Mouse (Mus musculus): ENCODE data around the gene Irf5. TPM values are rescaled to one million over a fixed set of nuclear protein-coding genes. Genes with fewer than 3 reads are reported as not detected.
"Not testable (repeated sequence)": the region's sequence is repeated elsewhere in the genome, so short reads cannot be mapped to it uniquely, and the experiment has no call there.

Gene Irf5
- polyA plus RNA-seq, 1 experiment, result 2.6 TPM

- no peaks in the 10 kb centered on the region for H3K27me3 ChIP-seq (ENCODE audit: control insufficient read depth, insufficient read depth, low read length, poor library complexity, severe bottlenecking)
- H3K4me3 ChIP-seq (ENCODE audit: low read depth, low read length), result no peak overlapping the region
- no peaks in the 10 kb centered on the region for H3K4me1 ChIP-seq (ENCODE audit: control insufficient read depth, insufficient read depth, low read length)
- TF ChIP-seq CTCF (IDR thresholded peaks at IDR 0.05; ENCODE audit: low read depth, low read length) (no peak), EP300 (IDR thresholded peaks at IDR 0.05; ENCODE audit: insufficient read depth, low read depth, low read length) (no peak), POLR2A (IDR thresholded peaks at IDR 0.05; ENCODE audit: insufficient read depth, low read length) (no peak)
- no peak overlapping the region for H3K9ac ChIP-seq (ENCODE audit: low read depth, poor library complexity, severe bottlenecking)
- H3K36me3 ChIP-seq (ENCODE audit: control insufficient read depth, insufficient read depth, low read length, poor library complexity, severe bottlenecking), result peaks cover 56% of the 10 kb centered on the region
- no peaks in the 10 kb centered on the region for H3K9me3 ChIP-seq (replicated peaks; ENCODE audit: control insufficient read depth, insufficient read depth, low read length, poor library complexity, severe bottlenecking)
- H3K27ac ChIP-seq (ENCODE audit: insufficient read depth, low read length), result no peak overlapping the region
These were observed 26.1 kb downstream of the Irf5 start for GRCm38 (mm10) chr6:29552526-29552925.

GRCm38 (mm10) chr6:29557112-29557511 is 30.7 kb downstream of the Irf5 start:
- Histone ChIP-seq H3K4me1 (ENCODE audit: control insufficient read depth, insufficient read depth, low read length) (no peaks in the 10 kb centered on the region), H3K27ac (ENCODE audit: insufficient read depth, low read length) (no peak overlapping the region), H3K4me3 (ENCODE audit: low read depth, low read length) (no peak overlapping the region), H3K9ac (ENCODE audit: low read depth, poor library complexity, severe bottlenecking) (no peak overlapping the region), H3K36me3 (ENCODE audit: control insufficient read depth, insufficient read depth, low read length, poor library complexity, severe bottlenecking) (peaks cover 57% of the 10 kb centered on the region), H3K9me3 (replicated peaks; ENCODE audit: control insufficient read depth, insufficient read depth, low read length, poor library complexity, severe bottlenecking) (no peaks in the 10 kb centered on the region), H3K27me3 (ENCODE audit: control insufficient read depth, insufficient read depth, low read length, poor library complexity, severe bottlenecking) (no peaks in the 10 kb centered on the region)
- TF ChIP-seq POLR2A (IDR thresholded peaks at IDR 0.05; ENCODE audit: insufficient read depth, low read length), result no peak
- no peak for TF ChIP-seq CTCF (IDR thresholded peaks at IDR 0.05; ENCODE audit: low read depth, low read length)
- no peak for TF ChIP-seq EP300 (IDR thresholded peaks at IDR 0.05; ENCODE audit: insufficient read depth, low read depth, low read length)

DNA sequence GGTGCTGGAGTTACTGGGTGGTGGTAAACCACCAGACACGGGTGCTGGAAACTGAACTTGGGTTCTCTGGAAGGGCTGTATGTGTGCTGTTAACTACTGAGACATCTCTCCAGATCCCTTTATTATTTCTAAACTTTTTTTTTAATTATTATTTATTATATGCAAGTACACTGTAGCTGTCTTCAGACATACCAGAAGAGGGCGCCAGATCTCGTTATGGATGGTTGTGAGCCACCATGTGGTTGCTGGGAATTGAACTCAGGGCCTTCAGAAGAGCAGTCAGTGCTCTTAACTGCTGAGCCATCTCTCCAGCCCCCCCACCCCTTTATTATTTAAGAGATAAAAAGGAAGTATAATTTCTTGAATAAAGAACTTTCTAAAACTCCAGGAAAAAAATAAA is 50.0 kb downstream of the Irf5 start:
- H3K4me3 ChIP-seq (ENCODE audit: low read depth, low read length); H3K9me3 ChIP-seq (replicated peaks; ENCODE audit: control insufficient read depth, insufficient read depth, low read length, poor library complexity, severe bottlenecking); H3K27ac ChIP-seq (ENCODE audit: insufficient read depth, low read length); H3K4me1 ChIP-seq (ENCODE audit: control insufficient read depth, insufficient read depth, low read length); H3K27me3 ChIP-seq (ENCODE audit: control insufficient read depth, insufficient read depth, low read length, poor library complexity, severe bottlenecking); H3K9ac ChIP-seq (ENCODE audit: low read depth, poor library complexity, severe bottlenecking): not testable (repeated sequence)
- H3K36me3 ChIP-seq (ENCODE audit: control insufficient read depth, insufficient read depth, low read length, poor library complexity, severe bottlenecking), result peaks cover 62% of the 10 kb centered on the region

DNA sequence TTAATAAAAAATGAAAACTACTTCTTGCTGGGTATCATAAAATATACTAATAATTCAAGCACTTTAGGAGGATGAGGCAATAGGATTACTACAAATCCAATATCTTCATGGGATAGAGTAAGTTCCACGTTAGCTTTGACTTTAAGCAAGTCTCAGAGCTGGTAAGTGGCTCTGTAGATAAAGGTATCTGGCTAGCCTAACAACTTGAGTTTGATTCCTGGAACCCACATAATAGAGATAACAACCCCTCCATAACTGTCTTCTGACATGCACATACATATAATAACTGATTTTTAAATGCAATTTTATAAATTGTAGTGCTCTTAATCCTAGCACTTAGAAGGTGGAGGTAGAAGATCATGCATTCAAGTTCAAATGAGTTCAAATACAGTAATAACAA is 54.3 kb downstream of the Irf5 start:
- H3K4me3 ChIP-seq (ENCODE audit: low read depth, low read length), result no peak overlapping the region
- H3K4me1 ChIP-seq (ENCODE audit: control insufficient read depth, insufficient read depth, low read length), result no peaks in the 10 kb centered on the region
- no peak overlapping the region for H3K9ac ChIP-seq (ENCODE audit: low read depth, poor library complexity, severe bottlenecking)
- H3K27me3 ChIP-seq (ENCODE audit: control insufficient read depth, insufficient read depth, low read length, poor library complexity, severe bottlenecking), result no peaks in the 10 kb centered on the region
- no peaks in the 10 kb centered on the region for H3K9me3 ChIP-seq (replicated peaks; ENCODE audit: control insufficient read depth, insufficient read depth, low read length, poor library complexity, severe bottlenecking)
- H3K36me3 ChIP-seq (ENCODE audit: control insufficient read depth, insufficient read depth, low read length, poor library complexity, severe bottlenecking), result peaks cover 64% of the 10 kb centered on the region
- TF ChIP-seq CTCF (IDR thresholded peaks at IDR 0.05; ENCODE audit: low read depth, low read length) (no peak), EP300 (IDR thresholded peaks at IDR 0.05; ENCODE audit: insufficient read depth, low read depth, low read length) (no peak), POLR2A (IDR thresholded peaks at IDR 0.05; ENCODE audit: insufficient read depth, low read length) (no peak)
- H3K27ac ChIP-seq (ENCODE audit: insufficient read depth, low read length), result no peak overlapping the region

DNA sequence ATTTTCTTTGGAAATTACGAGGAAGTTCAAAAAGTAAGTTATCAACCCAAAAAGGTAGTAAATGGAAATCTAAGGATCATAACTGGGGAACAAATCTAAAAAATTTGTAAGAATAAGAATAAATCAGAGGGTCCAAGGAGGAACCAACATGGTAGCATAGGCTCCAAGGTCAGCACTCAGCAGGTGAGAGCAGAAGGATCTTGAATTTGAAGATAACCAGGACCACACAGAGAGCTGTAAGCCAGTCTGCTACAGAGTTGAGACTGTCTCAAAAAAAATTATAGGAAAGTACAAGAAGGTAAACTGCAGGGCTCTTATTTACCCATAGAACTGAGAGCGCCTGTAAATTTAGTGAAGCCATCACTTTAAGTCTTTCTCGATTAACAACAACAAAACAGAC is 54.8 kb downstream of the Irf5 start:
- H3K4me1 ChIP-seq (ENCODE audit: control insufficient read depth, insufficient read depth, low read length), result no peaks in the 10 kb centered on the region
- peaks cover 63% of the 10 kb centered on the region for H3K36me3 ChIP-seq (ENCODE audit: control insufficient read depth, insufficient read depth, low read length, poor library complexity, severe bottlenecking)
- no peak overlapping the region for H3K4me3 ChIP-seq (ENCODE audit: low read depth, low read length)
- TF ChIP-seq POLR2A (IDR thresholded peaks at IDR 0.05; ENCODE audit: insufficient read depth, low read length), result no peak
- TF ChIP-seq CTCF (IDR thresholded peaks at IDR 0.05; ENCODE audit: low read depth, low read length), result no peak
- TF ChIP-seq EP300 (IDR thresholded peaks at IDR 0.05; ENCODE audit: insufficient read depth, low read depth, low read length), result no peak
- no peaks in the 10 kb centered on the region for H3K9me3 ChIP-seq (replicated peaks; ENCODE audit: control insufficient read depth, insufficient read depth, low read length, poor library complexity, severe bottlenecking)
- no peak overlapping the region for H3K9ac ChIP-seq (ENCODE audit: low read depth, poor library complexity, severe bottlenecking)
- H3K27me3 ChIP-seq (ENCODE audit: control insufficient read depth, insufficient read depth, low read length, poor library complexity, severe bottlenecking), result no peaks in the 10 kb centered on the region
- no peak overlapping the region for H3K27ac ChIP-seq (ENCODE audit: insufficient read depth, low read length)

Other genes starting within 250 kb of the Irf5 start
- gene Fam71f2, start 247.0 kb upstream of the Irf5 start, polyA plus RNA-seq (2011; ENCODE audit: insufficient read depth, insufficient read length, low read depth, missing spikeins), result 1.5 and 1.9 TPM in 2 replicates
- not detected in 2 replicates for gene Fam71f1, start 207.5 kb upstream of the Irf5 start, polyA plus RNA-seq (2011; ENCODE audit: insufficient read depth, insufficient read length, low read depth, missing spikeins)
- gene Calu, start 178.6 kb upstream of the Irf5 start, polyA plus RNA-seq (2011; ENCODE audit: insufficient read depth, insufficient read length, low read depth, missing spikeins), result 269 and 284 TPM in 2 replicates
- not detected in 2 replicates for gene Opn1sw, start 138.2 kb upstream of the Irf5 start, polyA plus RNA-seq (2011; ENCODE audit: insufficient read depth, insufficient read length, low read depth, missing spikeins)
- gene Ccdc136, start 130.3 kb upstream of the Irf5 start, polyA plus RNA-seq (2011; ENCODE audit: insufficient read depth, insufficient read length, low read depth, missing spikeins), result 22.7 and 28.4 TPM in 2 replicates
- gene Flnc, start 93.4 kb upstream of the Irf5 start, polyA plus RNA-seq (2011; ENCODE audit: insufficient read depth, insufficient read length, low read depth, missing spikeins), result 37.2 and 39.8 TPM in 2 replicates
- gene Atp6v1f, start 58.9 kb upstream of the Irf5 start, polyA plus RNA-seq (2011; ENCODE audit: insufficient read depth, insufficient read length, low read depth, missing spikeins), result 142 and 143 TPM in 2 replicates
- gene Atp6v1fnb, start 55.2 kb upstream of the Irf5 start, polyA plus RNA-seq (2011; ENCODE audit: insufficient read depth, insufficient read length, low read depth, missing spikeins), result 0.90 and 1.0 TPM in 2 replicates
- gene Kcp, start 18.7 kb upstream of the Irf5 start, polyA plus RNA-seq (2011; ENCODE audit: insufficient read depth, insufficient read length, low read depth, missing spikeins), result 1.9 and 4.1 TPM in 2 replicates
- gene Tnpo3, start 83.3 kb downstream of the Irf5 start, polyA plus RNA-seq (2011; ENCODE audit: insufficient read depth, insufficient read length, low read depth, missing spikeins), result 127 and 130 TPM in 2 replicates
- 7.1 and 9.6 TPM in 2 replicates for gene Tspan33, start 167.6 kb downstream of the Irf5 start, polyA plus RNA-seq (2011; ENCODE audit: insufficient read depth, insufficient read length, low read depth, missing spikeins)
- 26.5 and 28.2 TPM in 2 replicates for gene Smo, start 208.9 kb downstream of the Irf5 start, polyA plus RNA-seq (2011; ENCODE audit: insufficient read depth, insufficient read length, low read depth, missing spikeins)
- 37.2 and 41.3 TPM in 2 replicates for gene Ahcyl2, start 241.4 kb downstream of the Irf5 start, polyA plus RNA-seq (2011; ENCODE audit: insufficient read depth, insufficient read length, low read depth, missing spikeins)

Data from ES-Bruce4 (cell line).